Mouse (Mus musculus) Muller cell, postnatal 12 days (primary cell): ENCODE data around the gene Ror1.
A peak's percentile ranks its signal among the peaks of the same experiment; 100 is the strongest.

Experiments
- DNase-seq: peaks from one replicate; pipeline ENCODE4 v3.0.0-alpha.2; 2015; ENCODE audit errors: inconsistent ontology term

Gene Ror1

DNA sequence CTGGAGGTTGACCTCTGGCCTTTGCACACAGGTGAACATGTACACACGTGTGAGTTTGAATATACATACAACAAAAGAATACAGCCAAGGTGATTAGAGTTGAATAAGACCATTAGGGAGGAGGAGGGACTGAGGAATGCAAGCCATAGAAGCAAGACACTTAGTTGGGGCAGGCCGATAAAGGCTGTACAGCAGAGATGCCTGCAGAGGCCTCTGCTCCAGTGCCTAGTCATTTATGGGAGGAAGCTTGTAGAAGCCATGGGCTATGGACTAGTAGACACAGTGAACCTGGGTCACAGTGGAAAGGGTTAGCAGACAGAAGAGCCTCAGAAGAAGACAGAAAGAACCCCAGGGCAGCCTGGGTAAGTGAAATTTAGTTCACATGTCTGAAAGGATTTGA, 155.7 kb downstream of the Ror1 start:
- no peak for DNase-seq

DNA sequence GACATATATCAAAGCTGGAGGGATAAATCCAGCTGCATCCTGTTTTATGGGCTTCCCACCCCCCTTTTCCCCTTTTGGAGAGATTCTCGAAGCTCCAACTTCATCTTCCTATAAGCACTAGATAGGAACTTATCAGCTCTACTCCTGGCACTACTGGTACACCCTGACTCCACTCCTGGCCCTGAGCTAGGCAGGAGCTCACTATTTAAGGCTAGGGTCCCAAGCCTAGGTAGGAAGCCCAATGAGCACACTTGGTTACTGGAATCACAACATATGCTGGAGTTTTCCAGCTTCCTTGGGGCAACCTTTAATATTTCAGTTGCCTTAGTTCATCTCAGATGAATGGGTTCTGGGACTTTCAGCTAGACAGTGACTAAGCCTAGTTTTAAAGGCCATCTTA, 156.5 kb downstream of the Ror1 start:
- DNase-seq = no peak

- no peak for DNase-seq
Measured at GRCm38 (mm10) chr4:100252646-100253045, 157.1 kb downstream of the Ror1 start.

GRCm38 (mm10) chr4:100253401-100253800, 157.8 kb downstream of the Ror1 start:
- DNase-seq = no peak

GRCm38 (mm10) chr4:100253831-100254230, 158.2 kb downstream of the Ror1 start:
- no peak for DNase-seq

- no peak for DNase-seq
Measured at GRCm38 (mm10) chr4:100258462-100258861, 162.9 kb downstream of the Ror1 start.

DNA sequence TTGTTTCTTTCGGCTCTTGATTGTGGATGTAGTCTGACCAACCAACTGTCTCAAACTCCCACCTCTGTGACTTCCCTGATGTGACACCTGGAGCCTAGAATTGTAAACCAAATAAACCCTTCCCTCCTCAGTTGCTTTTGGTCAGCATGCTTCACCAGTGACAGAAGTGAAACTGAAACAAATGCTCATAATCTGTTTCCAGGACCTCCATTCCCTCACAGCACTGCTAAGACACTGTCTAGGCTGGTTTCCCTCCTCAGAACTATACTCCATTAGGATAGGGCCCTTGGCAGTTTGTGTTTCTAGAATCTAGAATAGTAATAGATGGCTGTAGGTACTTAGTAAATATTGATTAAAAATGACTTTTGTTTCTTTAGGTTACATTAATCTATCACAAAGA, 168.3 kb downstream of the Ror1 start:
- DNase-seq = no peak

DNA sequence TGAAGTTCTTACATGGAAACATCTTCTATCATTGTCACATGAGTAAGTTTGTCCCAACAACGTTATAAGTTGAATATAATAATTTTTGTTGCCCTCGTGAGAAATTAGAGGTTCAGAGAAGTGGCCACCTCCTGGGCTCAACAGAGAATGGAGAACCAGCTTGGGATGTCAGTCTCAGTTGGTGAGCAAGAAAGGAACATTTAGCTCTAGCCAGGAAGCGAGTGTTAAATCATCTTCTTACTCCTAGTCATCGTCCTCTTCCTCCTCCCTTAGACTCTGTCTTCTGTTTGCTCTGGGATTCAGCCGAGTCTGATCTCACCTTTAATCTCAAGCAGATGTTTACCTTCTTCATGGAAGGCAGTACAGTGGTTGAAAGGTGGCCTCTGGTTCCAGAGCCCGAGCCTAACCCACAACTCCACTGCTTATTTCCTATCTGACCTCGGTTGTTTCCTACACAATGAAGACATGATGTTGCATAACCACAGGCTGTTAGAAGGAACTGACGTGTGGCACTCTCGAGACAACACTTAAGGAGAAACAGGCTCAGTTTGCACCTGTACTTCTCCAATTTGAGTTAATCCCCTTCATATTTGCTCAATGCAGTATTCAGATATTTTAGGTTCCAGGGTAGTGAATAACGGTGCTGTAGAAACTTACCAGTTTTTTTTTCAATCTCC, 175.6 kb downstream of the Ror1 start:
- DNase-seq = no peak

DNA sequence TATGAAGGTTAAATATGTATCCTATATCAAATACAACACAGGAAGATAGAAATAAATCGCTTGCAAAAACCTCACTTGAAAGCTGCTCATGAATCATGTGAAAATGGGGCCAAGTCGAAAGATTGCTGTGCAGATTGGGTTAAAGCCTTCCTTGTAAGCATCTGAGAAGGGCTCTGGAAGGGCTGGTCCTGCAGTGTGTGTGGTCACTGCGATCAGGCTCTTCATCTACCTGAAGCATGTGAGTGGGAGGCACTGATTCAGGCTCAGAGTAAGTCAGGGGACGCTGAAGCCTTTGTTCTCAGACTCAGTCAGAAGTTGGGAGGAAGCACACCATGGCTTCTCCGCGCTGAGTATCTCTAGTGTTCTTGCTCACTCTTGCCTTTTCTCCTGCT, 176.1 kb downstream of the Ror1 start:
- no peak for DNase-seq

DNA sequence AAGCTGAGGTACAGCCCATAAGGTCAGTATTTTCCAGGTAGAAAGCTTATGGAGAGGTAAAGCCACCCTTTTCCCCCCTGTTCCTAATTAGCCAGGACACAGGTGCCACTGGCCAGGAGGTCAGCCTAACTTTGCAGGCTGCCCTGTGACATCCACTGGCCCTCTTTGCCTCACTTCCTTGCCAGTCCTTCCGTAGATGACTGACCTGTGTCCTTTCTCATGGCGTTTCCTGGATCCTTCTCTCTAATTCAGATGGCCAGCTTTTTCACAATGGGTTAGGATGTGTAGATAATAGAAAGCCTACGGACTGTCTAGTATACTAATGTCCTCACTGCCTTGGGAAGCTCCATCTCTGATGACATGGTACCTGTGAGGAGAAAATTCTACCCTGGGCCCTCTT, 177.8 kb downstream of the Ror1 start:
- no peak for DNase-seq

GRCm38 (mm10) chr4:100273807-100274480, 178.4 kb downstream of the Ror1 start:
- peak; percentile 21 for DNase-seq

GRCm38 (mm10) chr4:100276482-100276881, 180.9 kb downstream of the Ror1 start:
- no peak for DNase-seq

GRCm38 (mm10) chr4:100276970-100277369, 181.4 kb downstream of the Ror1 start:
- DNase-seq = no peak

DNA sequence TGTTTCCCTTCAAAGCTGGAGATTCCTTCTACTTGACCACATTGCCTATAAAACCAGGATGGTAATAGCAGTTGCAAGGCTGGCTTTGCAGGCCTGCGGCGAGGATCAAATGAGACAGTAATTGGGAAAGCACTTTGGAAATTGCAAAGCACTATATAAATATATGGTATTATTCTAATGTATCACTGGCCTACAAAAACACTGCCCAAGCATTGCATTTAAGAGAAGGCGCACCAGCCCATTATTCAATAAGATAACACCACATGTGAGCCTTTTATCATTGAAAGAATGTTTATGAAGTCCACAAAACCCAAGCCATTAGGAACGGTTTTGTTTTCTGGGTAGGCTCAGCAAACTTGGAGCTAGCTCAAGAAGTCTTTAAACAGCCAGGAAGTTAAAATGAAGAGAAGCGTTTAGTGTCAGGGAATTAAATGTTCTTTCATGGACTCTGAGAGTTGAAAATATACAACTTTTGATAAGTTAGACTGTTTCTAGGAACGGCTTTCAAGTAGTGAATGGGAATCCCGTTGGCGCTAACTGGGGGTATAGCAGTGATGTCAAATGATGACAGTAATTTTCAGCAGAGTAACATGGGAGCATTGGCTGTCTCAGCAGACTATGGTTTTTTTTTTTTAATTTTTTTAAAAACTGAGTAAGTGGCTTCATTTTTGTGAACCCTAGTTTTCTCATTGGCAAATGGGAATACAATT, 187.7 kb downstream of the Ror1 start:
- DNase-seq = no peak

- DNase-seq = no peak
Measured at GRCm38 (mm10) chr4:100284528-100284927, 188.9 kb downstream of the Ror1 start.

DNA sequence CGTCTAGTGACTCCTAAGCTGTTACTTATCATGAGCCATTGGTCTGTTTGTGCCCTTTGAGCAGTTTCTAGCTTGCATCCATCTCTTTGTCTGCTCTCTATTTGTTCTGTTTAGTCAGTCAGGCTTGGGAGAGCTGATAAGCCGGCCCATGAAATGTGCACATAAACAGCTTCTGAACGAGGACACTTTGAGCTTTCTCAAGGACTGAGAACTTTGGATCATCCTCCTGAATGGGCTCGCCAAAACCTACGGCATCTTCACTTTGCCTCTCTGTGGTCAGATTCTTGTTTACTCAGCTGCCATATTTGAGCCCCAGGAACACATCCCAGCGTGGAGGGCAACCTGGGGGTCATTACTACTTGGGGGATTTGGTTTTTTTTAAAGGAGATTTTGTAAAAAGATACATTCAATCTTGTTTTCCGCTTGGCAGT, 190.5 kb downstream of the Ror1 start:
- DNase-seq = no peak

GRCm38 (mm10) chr4:100286800-100287199, 191.2 kb downstream of the Ror1 start:
- DNase-seq = peak; percentile 38

GRCm38 (mm10) chr4:100287829-100288228, 192.2 kb downstream of the Ror1 start:
- DNase-seq = no peak

DNA sequence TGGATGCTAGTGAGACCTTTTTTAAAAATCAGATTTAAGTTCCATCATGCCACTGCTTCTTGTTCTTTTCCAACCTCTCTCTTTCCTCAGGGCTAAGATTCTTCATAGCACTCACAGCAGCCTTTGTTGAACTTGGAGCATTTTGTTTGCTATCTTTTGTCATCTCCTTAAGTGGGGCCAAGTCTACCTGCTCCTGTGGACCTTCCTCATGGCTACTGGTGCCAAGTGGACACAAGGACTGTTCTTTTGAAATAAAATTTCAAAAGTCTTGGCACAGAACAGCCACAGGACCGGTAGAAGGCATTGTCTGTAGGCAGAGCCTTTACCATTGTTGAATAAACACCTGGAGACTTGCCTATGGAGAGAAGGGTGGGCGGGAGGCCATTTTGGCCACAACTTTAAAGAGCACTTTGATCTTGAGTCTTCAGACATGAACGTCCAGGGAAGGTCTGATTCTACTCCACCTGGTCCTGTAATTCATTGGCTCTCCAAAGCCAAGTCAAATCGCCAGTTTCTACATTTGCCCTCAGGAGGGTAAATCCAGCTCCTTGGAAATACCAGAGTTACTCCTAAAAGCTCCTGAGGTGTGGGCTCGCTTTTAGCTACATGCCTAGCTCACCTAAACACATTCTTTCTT, 195.5 kb downstream of the Ror1 start:
- DNase-seq = no peak

- no peak for DNase-seq
Measured at GRCm38 (mm10) chr4:100297678-100298077, 202.1 kb downstream of the Ror1 start.

GRCm38 (mm10) chr4:100298566-100298965, 203.0 kb downstream of the Ror1 start:
- DNase-seq = no peak

- DNase-seq = no peak
Measured at GRCm38 (mm10) chr4:100300171-100300570, 204.6 kb downstream of the Ror1 start.
